8 mouse cellular contexts compared by ENCODE assay signal in genomic region chr1:69106322-69106761, GRCm38 (mm10). TPM values are rescaled to one million over a fixed set of nuclear protein-coding genes. Genes with fewer than 3 reads are reported as not detected.
DNase-seq lines count a peak whose midpoint lies in the region; ATAC-seq lines count a peak whose summit lies in the region.

No protein-coding gene starts in this region.

- peak overlapping the region; percentile 98 for H3K4me2 ChIP-seq in forebrain, embryonic 13.5 days
- peak overlapping the region; percentile 100 for H3K4me2 ChIP-seq in intestine, embryonic 15.5 days (replicated peaks)
- H3K4me2 ChIP-seq in limb, embryonic 11.5 days (ENCODE audit: low read depth, severe bottlenecking): peak overlapping the region; percentile 99
- peak overlapping the region; percentile 92 for H3K4me2 ChIP-seq in midbrain, embryonic 13.5 days (replicated peaks)

- peak; percentile 73 for DNase-seq in Muller cell, postnatal 12 days (ENCODE audit: inconsistent ontology term)
- peak; percentile 51 for DNase-seq in limb, embryonic 11.5 days (ENCODE audit: low spot score)
- no peak for DNase-seq in spleen, postnatal 10 days (ENCODE audit: low spot score in 2 of 2)

- H3K9me3 ChIP-seq in forebrain, embryonic 13.5 days (replicated peaks): no peaks in the 10 kb centered on the region
- no peaks in the 10 kb centered on the region for H3K9me3 ChIP-seq in intestine, embryonic 15.5 days
- no peaks in the 10 kb centered on the region for H3K9me3 ChIP-seq in limb, embryonic 11.5 days (ENCODE audit: control insufficient read depth, low read length)
- no peaks in the 10 kb centered on the region for H3K9me3 ChIP-seq in midbrain, embryonic 13.5 days

- peak overlapping the region; percentile 65 for H3K27ac ChIP-seq in forebrain, embryonic 13.5 days
- H3K27ac ChIP-seq in intestine, embryonic 15.5 days: no peak overlapping the region
- no peak overlapping the region for H3K27ac ChIP-seq in limb, embryonic 11.5 days (replicated peaks; ENCODE audit: low read depth, low read length)
- peak overlapping the region; percentile 81 for H3K27ac ChIP-seq in midbrain, embryonic 13.5 days

- peak overlapping the region; percentile 76 for H3K9ac ChIP-seq in forebrain, embryonic 13.5 days
- H3K9ac ChIP-seq in intestine, embryonic 15.5 days: 0 out of 2 replicates have a peak overlapping the region, but pooled peaks have one; percentile 13
- H3K9ac ChIP-seq in limb, embryonic 11.5 days (ENCODE audit: low read length): peak overlapping the region; percentile 17; the same call in 1 of the 2 replicates
- H3K9ac ChIP-seq in midbrain, embryonic 13.5 days (replicated peaks): peak overlapping the region; percentile 64

- H3K4me3 ChIP-seq in forebrain, embryonic 13.5 days: peak overlapping the region; percentile 71
- H3K4me3 ChIP-seq in intestine, embryonic 15.5 days (replicated peaks): peak overlapping the region; percentile 60
- peak overlapping the region; percentile 49 for H3K4me3 ChIP-seq in limb, embryonic 11.5 days (ENCODE audit: low read depth, low read length)
- H3K4me3 ChIP-seq in midbrain, embryonic 13.5 days (replicated peaks): peak overlapping the region; percentile 70

- 0% methylated on average over 24 of the region's 24 CpGs for WGBS in forebrain, embryonic 13.5 days
- WGBS in intestine, embryonic 15.5 days: under 1% methylated on average over 24 of the region's 24 CpGs
- WGBS in limb, embryonic 11.5 days: 1% methylated on average over 24 of the region's 24 CpGs
- under 1% methylated on average over 24 of the region's 24 CpGs for WGBS in midbrain, embryonic 13.5 days

- peak; percentile 26 for ATAC-seq in cerebellum, adult (ENCODE audit: insufficient number of reproducible peaks, low FRiP score, low TSS enrichment)
- no peak for ATAC-seq in forebrain, embryonic 13.5 days
- peak; percentile 67 for ATAC-seq in intestine, embryonic 15.5 days
- 0 out of 2 replicates have a peak, but pooled peaks have one; percentile 27 for ATAC-seq in limb, embryonic 11.5 days (ENCODE audit: insufficient number of reproducible peaks, low FRiP score, low TSS enrichment, low read depth)
- no peak; the same call in 1 of the 2 replicates for ATAC-seq in midbrain, embryonic 13.5 days
- ATAC-seq in erythroid progenitor cell, adult 5-6 weeks (replicated peaks; ENCODE audit: low FRiP score, poor library complexity, severe bottlenecking): no peak

- H3K36me3 ChIP-seq in forebrain, embryonic 13.5 days (ENCODE audit: poor library complexity, severe bottlenecking): no peaks in the 10 kb centered on the region
- H3K36me3 ChIP-seq in intestine, embryonic 15.5 days: no peaks in the 10 kb centered on the region
- H3K36me3 ChIP-seq in limb, embryonic 11.5 days (ENCODE audit: control insufficient read depth, insufficient read depth, low read length): no peaks in the 10 kb centered on the region
- no peaks in the 10 kb centered on the region for H3K36me3 ChIP-seq in midbrain, embryonic 13.5 days

- peaks cover 42% of the 10 kb centered on the region for H3K27me3 ChIP-seq in forebrain, embryonic 13.5 days
- peaks cover 28% of the 10 kb centered on the region for H3K27me3 ChIP-seq in intestine, embryonic 15.5 days (replicated peaks)
- peaks cover 40% of the 10 kb centered on the region for H3K27me3 ChIP-seq in limb, embryonic 11.5 days (ENCODE audit: control insufficient read depth, insufficient read depth, low read length)
- H3K27me3 ChIP-seq in midbrain, embryonic 13.5 days: peaks cover 16% of the 10 kb centered on the region

- peaks cover 23% of the 10 kb centered on the region for H3K4me1 ChIP-seq in forebrain, embryonic 13.5 days
- H3K4me1 ChIP-seq in intestine, embryonic 15.5 days (replicated peaks): peaks cover 25% of the 10 kb centered on the region
- peaks cover 13% of the 10 kb centered on the region for H3K4me1 ChIP-seq in limb, embryonic 11.5 days (ENCODE audit: control insufficient read depth, insufficient read depth, low read length)
- peaks cover 31% of the 10 kb centered on the region for H3K4me1 ChIP-seq in midbrain, embryonic 13.5 days (replicated peaks)

RNA-seq across cellular contexts. Expression of gene Erbb4, which starts 1.5 kb away (rescaled TPM):
- 8.9 and 11.2 TPM in 2 replicates for polyA plus RNA-seq in forebrain, embryonic 13.5 days (2015; fragmentation: Nextera tagmentation; extraction: Ambion mirVana)
- 0.03 and 0.05 TPM in 2 replicates for polyA plus RNA-seq in intestine, embryonic 15.5 days (2015; fragmentation: Nextera tagmentation; extraction: Ambion mirVana)
- 0.21 TPM in 1 of 2 replicates, not detected in the other for polyA plus RNA-seq in limb, embryonic 11.5 days (2014; fragmentation: Nextera tagmentation; extraction: Ambion mirVana)
- 13.5 and 17.4 TPM in 2 replicates for polyA plus RNA-seq in midbrain, embryonic 13.5 days (2015; fragmentation: Nextera tagmentation; extraction: Ambion mirVana)
- total RNA-seq in erythroid progenitor cell, adult 5-6 weeks (2015; ENCODE audit: low replicate concordance): not detected in 2 replicates
- total RNA-seq in erythroid progenitor cell, adult 5-6 weeks (2017; ENCODE audit: low replicate concordance): not detected in 2 replicates

Comparison
In these comparisons a context has a peak if more than half of its experiments do, and no peak if none do; other contexts are left out.
1. DNase-seq: peak in Muller cell, postnatal 12 days (single experiment) and limb, embryonic 11.5 days (single experiment); none in spleen, postnatal 10 days (0 of 2).
2. ATAC-seq: peak in cerebellum, adult (single experiment), intestine, embryonic 15.5 days (single experiment) and limb, embryonic 11.5 days (single experiment); none in forebrain, embryonic 13.5 days (single experiment), midbrain, embryonic 13.5 days (single experiment) and erythroid progenitor cell, adult 5-6 weeks (single experiment).
3. H3K27ac ChIP-seq: peak in forebrain, embryonic 13.5 days (single experiment) and midbrain, embryonic 13.5 days (single experiment); none in intestine, embryonic 15.5 days (single experiment) and limb, embryonic 11.5 days (single experiment).
4. H3K9ac ChIP-seq: peak in every context shown above with its lines; median percentile 76 in forebrain, embryonic 13.5 days; 64 in midbrain, embryonic 13.5 days; 17 in limb, embryonic 11.5 days; 13 in intestine, embryonic 15.5 days.
5. Peak in every context shown above with its lines, with median percentiles within 50 percentile points of each other: H3K4me2 ChIP-seq and H3K4me3 ChIP-seq.